Mouse (Mus musculus) limb, embryonic 14.5 days (tissue): ENCODE results near the gene Usp10. TPM values are rescaled to one million over a fixed set of nuclear protein-coding genes. Genes with fewer than 3 reads are reported as not detected.

Experiments used
- ATAC-seq: fragments of 200-750 bp; cut with Nextera tagmentation; 2 replicates; pipeline ENCODE4 v1.8.0; 2017; ENCODE audit warnings: low read depth, moderate number of reproducible peaks, moderate TSS enrichment; ENCODE audit not compliant: low FRiP score
- DNase-seq: peaks from one replicate; pipeline ENCODE4 v3.0.0-alpha.2; 2015; ENCODE audit warnings: low spot score
- H3K27ac ChIP-seq: fragments of 300-500 bp; sonication (generic); replicated peaks from 2 replicates; pipeline ENCODE4 v1.5.1; 2014; ENCODE audit warnings: low read depth, mild to moderate bottlenecking, low read length, moderate library complexity, mixed read lengths
- H3K27me3 ChIP-seq: fragments of 300-500 bp; sonication (generic); 2 replicates; pipeline ENCODE4 v1.6.1; 2014; ENCODE audit warnings: low read length, mixed read lengths; ENCODE audit not compliant: control insufficient read depth, insufficient read depth
- H3K36me3 ChIP-seq: fragments of 300-500 bp; sonication (generic); 2 replicates; pipeline ENCODE4 v1.6.1; 2014; ENCODE audit warnings: mild to moderate bottlenecking, low read length, moderate library complexity, mixed read lengths; ENCODE audit not compliant: control insufficient read depth, insufficient read depth
- H3K4me1 ChIP-seq: fragments of 300-500 bp; sonication (generic); 2 replicates; pipeline ENCODE4 v1.6.1; 2014; ENCODE audit warnings: antibody characterized with exemption, low read length, mixed read lengths; ENCODE audit not compliant: control insufficient read depth, insufficient read depth
- H3K4me2 ChIP-seq: fragments of 300-500 bp; sonication (generic); replicated peaks from 2 replicates; pipeline ENCODE4 v1.6.1; 2014; ENCODE audit warnings: low read depth, mild to moderate bottlenecking, low read length, moderate library complexity; ENCODE audit not compliant: severe bottlenecking
- H3K4me3 ChIP-seq: fragments of 300-500 bp; sonication (generic); replicated peaks from 2 replicates; pipeline ENCODE4 v1.5.1; 2014; ENCODE audit warnings: low read length
- H3K9ac ChIP-seq: fragments of 300-500 bp; sonication (generic); 2 replicates; pipeline ENCODE4 v1.6.1; 2014; ENCODE audit warnings: mild to moderate bottlenecking, low read depth, low read length, moderate library complexity; ENCODE audit not compliant: severe bottlenecking
- H3K9me3 ChIP-seq: fragments of 300-500 bp; sonication (generic); 2 replicates; pipeline ENCODE4 v1.6.1; 2016; ENCODE audit warnings: low read length; ENCODE audit not compliant: control insufficient read depth
- POLR2A ChIP-seq: fragments of 200-500 bp; IDR thresholded peaks from 2 replicates; pipeline ENCODE4 v1.8.0; 2012; ENCODE audit warnings: inconsistent platforms, mild to moderate bottlenecking, moderate library complexity, borderline replicate concordance; ENCODE audit not compliant: insufficient read depth, insufficient read length; ENCODE audit errors: extremely low read depth
- WGBS: fragments of 180-500 bp; shearing (Covaris S2); extraction: QIAGEN DNeasy Blood & Tissue Kit; methylation state at CpG from one replicate; pipeline ENCODE4 v1.1.7; 2014; 5-methylcytosine and 5-hydroxymethylcytosine counted together
- polyA plus RNA-seq, 2 experiments: library from polyadenylated mRNA; depleted of rRNA in 1 of 2; stranded (reverse) in 1 of 2; unstranded in 1 of 2; fragments of >200 nt; fragmentation: Nextera tagmentation in 1 of 2; extraction: Ambion mirVana in 1 of 2; gene quantifications; 2 replicates each; pipeline versions ENCODE4 v1.2.1 to v1.2.3; 2012 to 2014

Usp10 gene
- polyA plus RNA-seq, 2 experiments = 95.9 to 131 TPM

GRCm38 (mm10) chr8:119970169-119970568 lies 60.0 kb downstream of the Usp10 start:
- peaks cover 3% of the 10 kb centered on the region; the same call in 1 of the 2 replicates for H3K4me1 ChIP-seq
- H3K36me3 ChIP-seq = no peaks in the 10 kb centered on the region
- ATAC-seq (no peak), DNase-seq (no peak)
- H3K27ac ChIP-seq = no peak overlapping the region
- H3K4me3 ChIP-seq = no peak overlapping the region
- 0 out of 2 replicates have a peak, but pooled peaks cover 2% of the 10 kb centered on the region for H3K9me3 ChIP-seq
- H3K4me2 ChIP-seq = no peak overlapping the region
- no peaks in the 10 kb centered on the region for H3K27me3 ChIP-seq
- H3K9ac ChIP-seq = no peak overlapping the region
- 71% methylated on average over 9 of the region's 9 CpGs for WGBS
- no peak for TF ChIP-seq POLR2A

DNA sequence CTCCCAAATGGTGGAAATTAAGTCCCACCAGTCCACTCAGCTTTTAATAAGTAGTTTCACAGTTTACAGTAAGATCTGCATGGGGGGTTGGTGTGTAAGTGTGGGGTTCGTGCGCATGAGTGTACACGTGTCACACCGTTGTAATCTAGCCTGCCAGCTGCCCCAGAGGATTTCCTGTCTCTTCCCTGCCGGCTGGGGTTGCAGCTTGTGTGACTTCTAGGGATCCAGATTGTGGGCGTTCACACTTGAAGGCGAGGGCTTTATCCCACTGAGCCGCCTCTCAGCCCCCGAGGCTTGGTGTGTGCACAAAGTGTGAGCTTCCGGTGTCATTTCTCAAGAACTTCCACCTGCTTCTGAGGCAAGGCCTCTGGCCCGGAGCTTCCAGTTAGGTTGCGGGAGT lies 62.4 kb downstream of the Usp10 start:
- Histone ChIP-seq H3K4me1 (peaks cover 3% of the 10 kb centered on the region; the same call in 1 of the 2 replicates), H3K27me3 (no peaks in the 10 kb centered on the region), H3K4me2 (no peak overlapping the region), H3K4me3 (no peak overlapping the region), H3K9ac (no peak overlapping the region), H3K36me3 (no peaks in the 10 kb centered on the region), H3K27ac (no peak overlapping the region), H3K9me3 (0 out of 2 replicates have a peak, but pooled peaks cover 1% of the 10 kb centered on the region)
- DNase-seq (no peak), ATAC-seq (no peak)
- 57% methylated on average over 12 of the region's 12 CpGs for WGBS
- TF ChIP-seq POLR2A = no peak

DNA sequence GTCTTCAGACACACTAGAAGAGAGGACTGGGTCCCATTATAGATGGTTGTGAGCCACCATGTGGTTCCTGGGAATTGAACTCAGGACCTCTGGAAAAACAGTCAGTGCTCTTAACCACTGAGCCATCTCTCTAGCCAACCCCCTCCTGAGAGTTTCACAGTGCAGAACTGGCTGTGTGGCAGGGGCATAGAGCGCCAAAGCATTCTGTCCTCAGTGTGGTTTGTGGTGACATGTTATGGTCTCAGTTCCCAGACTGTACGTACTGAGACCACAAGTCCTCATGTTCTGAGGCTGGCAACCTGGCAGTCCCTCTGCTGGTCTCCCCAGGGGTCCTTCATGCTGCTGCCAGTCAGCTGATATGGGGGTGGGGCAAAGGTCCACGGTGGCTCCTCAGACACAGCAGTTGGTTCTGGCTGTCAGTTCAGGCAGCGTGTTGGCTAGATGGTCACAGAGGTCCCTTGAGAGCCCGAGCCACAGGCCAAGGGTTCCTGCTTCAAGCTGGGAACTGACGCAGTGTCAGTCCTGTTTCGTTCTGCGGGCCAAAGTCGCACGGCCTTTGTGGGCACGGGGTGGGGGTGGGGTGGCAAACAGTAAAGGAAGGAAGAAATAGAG lies 68.7 kb downstream of the Usp10 start:
- Histone ChIP-seq H3K4me1 (peaks cover 3% of the 10 kb centered on the region; the same call in 1 of the 2 replicates), H3K27me3 (no peaks in the 10 kb centered on the region), H3K4me2 (no peak overlapping the region), H3K27ac (no peak overlapping the region), H3K4me3 (no peak overlapping the region), H3K9ac (no peak overlapping the region), H3K9me3 (no peaks in the 10 kb centered on the region), H3K36me3 (no peaks in the 10 kb centered on the region)
- DNase-seq (no peak), ATAC-seq (no peak)
- WGBS = 67% methylated on average over 11 of the region's 11 CpGs
- no peak for TF ChIP-seq POLR2A

GRCm38 (mm10) chr8:119981253-119981652 lies 71.1 kb downstream of the Usp10 start:
- no peak for TF ChIP-seq POLR2A
- Histone ChIP-seq H3K9me3 (no peaks in the 10 kb centered on the region), H3K27me3 (no peaks in the 10 kb centered on the region), H3K4me2 (no peak overlapping the region), H3K27ac (no peak overlapping the region), H3K4me1 (no peaks in the 10 kb centered on the region), H3K9ac (no peak overlapping the region), H3K4me3 (no peak overlapping the region), H3K36me3 (no peaks in the 10 kb centered on the region)
- WGBS = 70% methylated on average over 4 of the region's 4 CpGs
- no peak for ATAC-seq
- DNase-seq = no peak

DNA sequence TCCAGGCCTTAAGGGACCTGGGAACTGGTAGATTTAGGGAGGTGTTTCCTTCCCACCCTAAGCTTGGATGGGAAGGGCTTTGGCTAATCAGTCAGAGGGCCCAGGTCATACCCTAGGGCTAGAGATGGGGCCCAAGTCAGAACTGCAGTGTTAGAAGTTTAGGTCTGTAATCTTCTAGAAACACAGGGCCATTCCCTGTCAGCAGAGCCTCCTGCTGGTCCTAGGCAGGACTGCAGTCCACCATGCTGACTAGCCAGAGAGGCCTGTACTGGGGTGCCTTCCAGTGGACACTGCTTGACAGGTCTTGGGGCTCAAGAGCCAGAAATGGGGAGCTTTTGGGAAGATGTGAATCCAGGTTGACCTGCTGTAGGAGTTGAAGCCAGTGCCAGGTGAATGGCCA lies 73.9 kb downstream of the Usp10 start:
- ATAC-seq = no peak
- H3K4me1 ChIP-seq = no peaks in the 10 kb centered on the region
- no peaks in the 10 kb centered on the region for H3K36me3 ChIP-seq
- no peak overlapping the region for H3K27ac ChIP-seq
- no peak overlapping the region for H3K4me3 ChIP-seq
- no peak for DNase-seq
- no peak overlapping the region for H3K9ac ChIP-seq
- TF ChIP-seq POLR2A = no peak
- no peaks in the 10 kb centered on the region for H3K9me3 ChIP-seq
- no peak overlapping the region for H3K4me2 ChIP-seq
- no peaks in the 10 kb centered on the region for H3K27me3 ChIP-seq
